Mouse (Mus musculus): ENCODE measurements at regions not wholly inside any gene's neighbourhood (a gene's known extent, or its start where the extent isn't known, plus 50 kb on each side); places are given as distances from the start of the nearest gene placed in this dataset.
A peak's percentile ranks its signal among the peaks of the same experiment; 100 is the strongest.

GRCm38 (mm10) chr11:19073265-19073664 lies 54.5 kb upstream of the Meis1 start:
- DNase-seq = no peak

GRCm38 (mm10) chr11:19073887-19074564 lies 55.2 kb upstream of the Meis1 start:
- DNase-seq = no peak

GRCm38 (mm10) chr11:19091101-19091857 lies 72.5 kb upstream of the Meis1 start:
- DNase-seq = no peak

- DNase-seq = no peak
Observed at GRCm38 (mm10) chr11:19092967-19093745, 74.4 kb upstream of the Meis1 start.

GRCm38 (mm10) chr11:19093749-19094148 lies 75.0 kb upstream of the Meis1 start:
- DNase-seq = no peak

- no peak for DNase-seq
Observed at GRCm38 (mm10) chr11:19094183-19094582, 75.4 kb upstream of the Meis1 start.

GRCm38 (mm10) chr11:19102981-19103568 lies 84.3 kb upstream of the Meis1 start:
- no peak for DNase-seq

- DNase-seq = no peak
Observed at GRCm38 (mm10) chr11:19107180-19107579, 88.4 kb upstream of the Meis1 start.

GRCm38 (mm10) chr11:19109055-19109454 lies 90.3 kb upstream of the Meis1 start:
- no peak for DNase-seq

- peak; percentile 84 for DNase-seq
Observed at GRCm38 (mm10) chr11:19111916-19112575, 93.3 kb upstream of the Meis1 start.

- DNase-seq = peak; percentile 22
Observed at GRCm38 (mm10) chr11:19117121-19117520, 98.3 kb upstream of the Meis1 start.

- no peak for DNase-seq
Observed at GRCm38 (mm10) chr11:19118258-19118657, 99.5 kb upstream of the Meis1 start.

GRCm38 (mm10) chr11:19119927-19120827 lies 101.4 kb upstream of the Meis1 start:
- DNase-seq = no peak

GRCm38 (mm10) chr11:19120871-19121270 lies 102.1 kb upstream of the Meis1 start:
- no peak for DNase-seq

- DNase-seq = no peak
Observed at GRCm38 (mm10) chr11:19135375-19136050, 116.7 kb upstream of the Meis1 start.

GRCm38 (mm10) chr11:19138423-19138822 lies 119.6 kb upstream of the Meis1 start:
- DNase-seq = peak; percentile 27

GRCm38 (mm10) chr11:19138831-19139230 lies 120.0 kb upstream of the Meis1 start:
- DNase-seq = no peak

GRCm38 (mm10) chr11:19143267-19144000 lies 124.6 kb upstream of the Meis1 start:
- peak; percentile 21 for DNase-seq

GRCm38 (mm10) chr11:19144506-19144905 lies 125.7 kb upstream of the Meis1 start:
- DNase-seq = no peak

- no peak for DNase-seq
Observed at GRCm38 (mm10) chr11:19145263-19145662, 126.5 kb upstream of the Meis1 start.

Measured in adrenal gland, postnatal 10 days (tissue).